Mouse (Mus musculus) hindbrain, embryonic 16.5 days (tissue): ENCODE measurements at regions not wholly inside any gene's neighbourhood (a gene's known extent, or its start where the extent isn't known, plus 50 kb on each side); places are given as distances from the start of the nearest gene placed in this dataset.
A peak's percentile ranks its signal among the peaks of the same experiment; 100 is the strongest.
"Not testable (repeated sequence)": the region's sequence is repeated elsewhere in the genome, so short reads cannot be mapped to it uniquely, and the experiment has no call there.

Experiments used
- ATAC-seq: fragments of 200-750 bp; cut with Nextera tagmentation; 2 replicates; pipeline ENCODE4 v1.8.0; 2017; ENCODE audit warnings: moderate TSS enrichment, moderate library complexity
- H3K27ac ChIP-seq: fragments of 300-500 bp; sonication (generic); 2 replicates; pipeline ENCODE4 v1.5.1; 2014; ENCODE audit warnings: low read depth, mild to moderate bottlenecking, control low read depth, low read length, moderate library complexity
- H3K27me3 ChIP-seq: fragments of 300-500 bp; sonication (generic); replicated peaks from 2 replicates; pipeline ENCODE4 v1.6.1; 2014; ENCODE audit warnings: low read length; ENCODE audit not compliant: control insufficient read depth, insufficient read depth
- H3K36me3 ChIP-seq: fragments of 300-500 bp; sonication (generic); 2 replicates; pipeline ENCODE4 v1.6.1; 2014; ENCODE audit warnings: mild to moderate bottlenecking, low read length, moderate library complexity, mixed read lengths; ENCODE audit not compliant: control insufficient read depth, insufficient read depth
- H3K4me1 ChIP-seq: fragments of 300-500 bp; sonication (generic); 2 replicates; pipeline ENCODE4 v1.6.1; 2014; ENCODE audit warnings: low read depth, low read length; ENCODE audit not compliant: control insufficient read depth, insufficient read depth
- H3K4me2 ChIP-seq: fragments of 300-500 bp; sonication (generic); 2 replicates; pipeline ENCODE4 v1.6.1; 2014; ENCODE audit warnings: mild to moderate bottlenecking, low read length, control low read depth, moderate library complexity
- H3K4me3 ChIP-seq: fragments of 300-500 bp; sonication (generic); 2 replicates; pipeline ENCODE4 v1.5.1; 2014; ENCODE audit warnings: mild to moderate bottlenecking, low read length, control low read depth, moderate library complexity
- H3K9ac ChIP-seq: fragments of 300-500 bp; sonication (generic); 2 replicates; pipeline ENCODE4 v1.6.1; 2014; ENCODE audit warnings: low read depth, mild to moderate bottlenecking, control low read depth, low read length, moderate library complexity
- H3K9me3 ChIP-seq: fragments of 300-500 bp; sonication (generic); 2 replicates; pipeline ENCODE4 v1.6.1; 2014; ENCODE audit warnings: mild to moderate bottlenecking, low read length, moderate library complexity; ENCODE audit not compliant: control insufficient read depth
- WGBS: fragments of 180-500 bp; shearing (Covaris S2); extraction: QIAGEN DNeasy Blood & Tissue Kit; methylation state at CpG from one replicate; pipeline ENCODE4 v1.1.7; 2014; 5-methylcytosine and 5-hydroxymethylcytosine counted together

DNA sequence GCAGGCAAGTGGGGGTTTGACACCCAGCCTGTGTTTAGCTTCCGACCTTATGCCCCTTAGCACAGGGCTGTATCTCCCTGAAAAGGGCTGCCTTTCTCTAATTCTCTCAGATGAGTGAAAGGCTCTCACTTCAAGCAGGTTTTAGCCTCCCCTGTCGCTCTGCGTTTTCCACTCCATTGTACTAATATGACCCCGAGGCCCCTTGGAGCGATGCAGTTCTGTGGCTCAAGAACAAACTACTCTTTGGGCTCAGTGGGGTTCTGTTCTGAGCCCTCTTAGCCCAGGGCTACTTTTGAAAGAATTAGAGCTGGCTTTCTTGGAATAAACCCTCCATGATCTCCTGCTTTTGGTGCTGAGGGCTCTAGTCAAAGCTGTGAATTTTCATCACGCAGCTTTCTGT is 53.4 kb upstream of the Castor2 start:
- Histone ChIP-seq H3K4me1 (no peaks in the 10 kb centered on the region), H3K27ac (no peak overlapping the region), H3K36me3 (no peaks in the 10 kb centered on the region), H3K9ac (no peak overlapping the region), H3K27me3 (no peaks in the 10 kb centered on the region), H3K4me3 (no peak overlapping the region), H3K9me3 (no peaks in the 10 kb centered on the region; the same call in 1 of the 2 replicates), H3K4me2 (no peak overlapping the region)
- ATAC-seq, result no peak
- 41% methylated on average over 6 of the region's 6 CpGs for WGBS

DNA sequence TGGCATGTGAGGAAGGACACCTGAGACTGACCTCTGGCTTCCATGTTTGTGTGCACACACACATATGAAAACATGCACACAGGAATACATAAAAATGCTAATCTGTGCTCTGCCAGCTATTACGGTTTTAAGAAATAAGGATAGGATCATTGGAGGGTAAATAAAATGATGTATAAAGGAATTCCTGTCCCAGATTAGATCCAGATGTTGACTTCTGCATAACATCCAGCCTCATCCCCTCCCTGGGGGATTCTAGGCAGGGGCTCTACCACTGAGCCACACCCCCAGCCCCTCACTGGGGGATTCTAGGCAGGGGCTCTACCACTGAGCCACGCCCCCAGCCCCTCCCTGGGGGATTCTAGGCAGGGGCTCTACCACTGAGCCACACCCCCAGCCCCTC is 56.6 kb upstream of the Castor2 start:
- not testable (repeated sequence) for ATAC-seq, H3K36me3 ChIP-seq, H3K27me3 ChIP-seq, H3K4me2 ChIP-seq, H3K4me1 ChIP-seq, H3K9me3 ChIP-seq, H3K27ac ChIP-seq, H3K9ac ChIP-seq, H3K4me3 ChIP-seq
- 84% methylated on average over 1 of the region's 2 CpGs for WGBS

- Histone ChIP-seq H3K4me3 (no peak overlapping the region), H3K36me3 (no peaks in the 10 kb centered on the region), H3K9me3 (no peaks in the 10 kb centered on the region), H3K9ac (peak overlapping the region; percentile 17; the same call in 1 of the 2 replicates), H3K27me3 (no peaks in the 10 kb centered on the region), H3K27ac (peak overlapping the region; percentile 70), H3K4me1 (peaks cover 8% of the 10 kb centered on the region; the same call in 1 of the 2 replicates), H3K4me2 (peak overlapping the region; percentile 31)
- ATAC-seq, result peak; percentile 83
- WGBS, result 14% methylated on average over 11 of the region's 11 CpGs
Measured at GRCm38 (mm10) chr5:134027316-134027966, 72.1 kb upstream of the Castor2 start.

DNA sequence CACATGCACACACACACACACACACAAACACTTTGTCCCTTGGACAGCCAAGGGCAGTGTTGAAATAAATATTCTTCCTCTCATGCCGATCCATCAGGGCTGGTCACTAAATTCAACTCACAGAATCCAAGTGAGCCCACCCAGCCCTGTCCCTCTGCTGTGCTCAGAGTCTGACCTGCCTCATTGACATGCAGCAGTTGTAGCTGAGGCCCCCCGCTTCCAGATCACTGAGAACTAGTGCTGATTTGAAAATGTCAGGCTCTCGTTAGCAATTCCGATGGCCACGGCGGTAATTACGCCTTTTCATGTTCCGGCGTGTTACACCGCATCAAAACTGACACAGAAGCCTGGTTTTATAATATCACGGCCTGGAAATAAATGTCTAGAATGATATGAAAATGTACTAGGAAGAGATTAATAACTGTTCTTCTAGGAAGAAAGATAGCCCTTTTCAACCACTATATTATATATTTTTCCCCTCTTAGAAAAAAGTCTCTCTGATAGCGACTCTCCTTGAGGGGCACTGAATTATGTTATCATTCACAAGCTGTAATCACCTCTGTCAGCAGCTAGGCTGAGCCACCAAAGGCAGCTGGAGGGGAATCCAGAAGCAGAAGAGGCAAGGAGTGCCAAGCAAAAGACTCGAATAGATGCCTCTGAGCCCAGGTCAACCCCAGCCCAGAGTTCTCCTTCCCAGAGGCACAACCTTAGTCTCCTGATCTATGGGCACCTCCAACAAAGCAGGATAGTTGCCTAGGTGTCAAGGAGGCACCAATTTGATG is 79.7 kb upstream of the Castor2 start:
- no peaks in the 10 kb centered on the region for H3K27me3 ChIP-seq
- peaks cover 8% of the 10 kb centered on the region for H3K4me1 ChIP-seq
- H3K27ac ChIP-seq, result no peak overlapping the region
- H3K36me3 ChIP-seq, result no peaks in the 10 kb centered on the region
- H3K4me2 ChIP-seq, result no peak overlapping the region
- no peaks in the 10 kb centered on the region for H3K9me3 ChIP-seq
- WGBS, result 25% methylated on average over 13 of the region's 13 CpGs
- no peak overlapping the region for H3K4me3 ChIP-seq
- ATAC-seq, result no peak
- no peak overlapping the region for H3K9ac ChIP-seq

- Histone ChIP-seq H3K36me3 (no peaks in the 10 kb centered on the region), H3K27me3 (no peaks in the 10 kb centered on the region), H3K4me1 (peaks cover 5% of the 10 kb centered on the region), H3K27ac (peak overlapping the region; percentile 49; the same call in 1 of the 2 replicates), H3K9me3 (no peaks in the 10 kb centered on the region), H3K4me2 (no peak overlapping the region), H3K9ac (no peak overlapping the region), H3K4me3 (no peak overlapping the region)
- WGBS, result 13% methylated on average over 13 of the region's 13 CpGs
- ATAC-seq, result peak; percentile 93
Measured at GRCm38 (mm10) chr5:134014257-134015163, 85.0 kb upstream of the Castor2 start.

DNA sequence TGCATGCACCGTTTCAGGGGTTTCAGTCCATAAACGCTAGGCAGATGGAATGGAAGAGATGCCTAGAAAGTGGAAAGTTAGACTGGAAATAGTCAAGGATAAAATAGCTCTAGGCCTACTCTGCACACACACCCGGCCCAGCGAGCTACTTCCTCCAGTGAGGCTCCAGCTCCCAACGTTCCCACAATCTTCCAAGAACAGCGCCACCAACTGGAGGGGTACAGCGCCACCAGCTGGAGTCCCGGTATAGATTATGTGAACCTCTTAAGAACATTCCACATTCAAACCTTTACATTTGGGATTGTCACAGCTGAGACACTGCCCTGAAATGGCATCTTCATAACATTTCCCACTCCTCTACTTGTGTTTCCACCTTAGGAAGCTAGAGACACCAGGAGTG is 86.3 kb upstream of the Castor2 start:
- 85% methylated on average over 8 of the region's 8 CpGs for WGBS
- ATAC-seq, result no peak
- H3K4me3 ChIP-seq, result no peak overlapping the region

DNA sequence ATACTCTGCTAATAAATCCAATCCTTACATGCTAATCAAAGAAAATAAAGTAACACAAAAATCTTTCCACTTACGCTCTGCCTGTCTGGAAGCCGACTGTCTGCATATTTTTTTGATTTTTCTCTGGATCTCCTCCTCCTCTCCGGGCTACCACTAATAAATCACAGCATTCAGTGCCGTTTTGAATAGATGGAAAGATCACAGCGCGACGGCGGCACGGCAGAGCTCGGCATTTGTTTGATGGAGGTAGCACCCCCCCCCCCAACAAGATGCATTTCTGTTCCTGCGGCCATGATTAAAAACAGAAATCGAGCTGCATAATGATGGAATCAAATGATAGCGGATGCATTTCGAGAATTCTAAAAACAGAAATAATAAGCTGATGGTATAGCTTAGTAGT is 89.7 kb upstream of the Castor2 start:
- H3K9ac ChIP-seq, result no peak overlapping the region
- H3K4me2 ChIP-seq, result peak overlapping the region; percentile 15; the same call in 1 of the 2 replicates
- H3K27me3 ChIP-seq, result no peaks in the 10 kb centered on the region
- H3K4me1 ChIP-seq, result peaks cover 8% of the 10 kb centered on the region
- WGBS, result 56% methylated on average over 14 of the region's 14 CpGs
- H3K4me3 ChIP-seq, result no peak overlapping the region
- H3K36me3 ChIP-seq, result no peaks in the 10 kb centered on the region
- H3K27ac ChIP-seq, result no peak overlapping the region
- no peaks in the 10 kb centered on the region for H3K9me3 ChIP-seq
- no peak for ATAC-seq

More for the DNA sequence above, 86.3 kb upstream of the Castor2 start:
- H3K9ac ChIP-seq, result no peak overlapping the region
- H3K9me3 ChIP-seq, result no peaks in the 10 kb centered on the region
- no peak overlapping the region for H3K27ac ChIP-seq
- H3K4me2 ChIP-seq, result no peak overlapping the region
- peaks cover 5% of the 10 kb centered on the region for H3K4me1 ChIP-seq
- H3K27me3 ChIP-seq, result no peaks in the 10 kb centered on the region
- H3K36me3 ChIP-seq, result no peaks in the 10 kb centered on the region

DNA sequence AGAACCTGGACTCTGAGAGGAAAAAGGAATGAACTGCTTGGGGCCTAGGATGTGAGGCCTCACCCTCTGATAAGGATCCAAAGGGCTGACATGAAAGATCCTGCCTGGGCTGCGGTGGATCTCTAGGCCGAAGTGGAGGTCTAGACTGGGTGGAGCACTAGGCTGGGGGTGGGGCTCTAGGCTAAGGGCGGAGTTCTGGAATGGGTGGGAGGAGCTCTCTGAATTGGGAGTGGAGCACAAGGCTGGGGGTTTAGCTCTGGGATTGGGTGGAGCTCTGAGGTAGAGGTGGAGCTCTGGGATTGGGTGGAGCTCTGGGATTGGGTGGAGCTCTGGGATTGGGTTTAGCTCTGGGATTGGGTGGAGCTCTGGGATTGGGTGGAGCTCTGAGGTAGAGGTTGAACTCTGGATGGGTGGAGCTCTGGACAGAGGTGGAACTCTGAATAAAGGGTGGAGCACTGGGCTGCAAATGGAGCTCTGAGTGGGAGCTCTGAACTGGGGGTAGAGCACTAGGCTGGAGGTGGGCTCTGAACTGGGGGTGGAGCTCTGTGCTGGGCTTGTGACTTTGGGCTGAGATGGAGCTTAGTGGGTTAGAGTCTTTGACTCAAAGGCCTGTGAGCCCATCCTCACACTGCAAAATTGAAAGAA is 92.3 kb upstream of the Castor2 start:
- no peak overlapping the region for H3K27ac ChIP-seq
- H3K4me3 ChIP-seq, result no peak overlapping the region
- peaks cover 5% of the 10 kb centered on the region for H3K4me1 ChIP-seq
- no peak overlapping the region for H3K4me2 ChIP-seq
- no peak overlapping the region for H3K9ac ChIP-seq
- H3K36me3 ChIP-seq, result no peaks in the 10 kb centered on the region
- WGBS, result 18% methylated on average over 3 of the region's 3 CpGs
- H3K9me3 ChIP-seq, result no peaks in the 10 kb centered on the region
- ATAC-seq, result peak; percentile 78
- no peaks in the 10 kb centered on the region for H3K27me3 ChIP-seq
